Mouse (Mus musculus) adrenal gland, postnatal 14 days (tissue): Measurements from ENCODE around the gene Add3. TPM values are rescaled to one million over a fixed set of nuclear protein-coding genes. Genes with fewer than 3 reads are reported as not detected.

Source experiments
- DNase-seq: peaks from one replicate; pipeline ENCODE4 v3.0.0; 2021; ENCODE audit warnings: mixed read lengths
- total RNA-seq: library from RNA; stranded (reverse); gene quantifications from 2 replicates; pipeline ENCODE4 v1.2.3, GENCODE M21; 2021

Gene Add3
- total RNA-seq, 1 experiment from 2014 or later: 67.6 TPM

GRCm38 (mm10) chr19:53165305-53166240, 25.3 kb downstream of the Add3 start:
- no peak for DNase-seq

GRCm38 (mm10) chr19:53166367-53166766, 26.1 kb downstream of the Add3 start:
- no peak for DNase-seq

- DNase-seq: no peak
These were observed 28.3 kb downstream of the Add3 start for GRCm38 (mm10) chr19:53168576-53168975.

- no peak for DNase-seq
These were observed 30.4 kb downstream of the Add3 start for GRCm38 (mm10) chr19:53170651-53171050.

GRCm38 (mm10) chr19:53174034-53174433, 33.8 kb downstream of the Add3 start:
- no peak for DNase-seq

GRCm38 (mm10) chr19:53175550-53175949, 35.3 kb downstream of the Add3 start:
- DNase-seq: no peak

- DNase-seq: no peak
These were observed 36.3 kb downstream of the Add3 start for GRCm38 (mm10) chr19:53176518-53176917.

GRCm38 (mm10) chr19:53178611-53179528, 38.6 kb downstream of the Add3 start:
- DNase-seq: no peak

- peak; percentile 33 for DNase-seq
These were observed 40.0 kb downstream of the Add3 start for GRCm38 (mm10) chr19:53180168-53180803.

GRCm38 (mm10) chr19:53181003-53181861, 41.0 kb downstream of the Add3 start:
- DNase-seq: peak; percentile 66

- no peak for DNase-seq
These were observed 43.4 kb downstream of the Add3 start for GRCm38 (mm10) chr19:53183620-53184019.

GRCm38 (mm10) chr19:53184216-53184615, 44.0 kb downstream of the Add3 start:
- no peak for DNase-seq

GRCm38 (mm10) chr19:53184911-53185310, 44.7 kb downstream of the Add3 start:
- DNase-seq: no peak

GRCm38 (mm10) chr19:53185486-53186134, 45.4 kb downstream of the Add3 start:
- DNase-seq: peak; percentile 49

- no peak for DNase-seq
These were observed 46.2 kb downstream of the Add3 start for GRCm38 (mm10) chr19:53186456-53186855.

GRCm38 (mm10) chr19:53187533-53187932, 47.3 kb downstream of the Add3 start:
- no peak for DNase-seq

- DNase-seq: no peak
These were observed 47.9 kb downstream of the Add3 start for GRCm38 (mm10) chr19:53188186-53188585.

- no peak for DNase-seq
These were observed 48.5 kb downstream of the Add3 start for GRCm38 (mm10) chr19:53188724-53189220.

- DNase-seq: no peak
These were observed 49.5 kb downstream of the Add3 start for GRCm38 (mm10) chr19:53189736-53190135.

GRCm38 (mm10) chr19:53190232-53190631, 50.0 kb downstream of the Add3 start:
- no peak for DNase-seq
